Mouse (Mus musculus) frontal cortex, adult 2 months (tissue): Measurements from ENCODE around the gene Kirrel3. TPM values are rescaled to one million over a fixed set of nuclear protein-coding genes. Genes with fewer than 3 reads are reported as not detected.

Source experiments
- DNase-seq, 2 experiments: peaks; one replicate each; pipeline ENCODE4 v3.0.0; 2022; ENCODE audit warnings: low spot score in 1 of 2; ENCODE audit errors: extremely low spot score in 1 of 2
- polyA plus RNA-seq: library from polyadenylated mRNA; depleted of rRNA; stranded (reverse); fragments of >200 nt; gene quantifications from 2 replicates; pipeline ENCODE4 v1.2.3, GENCODE M21; 2012

Kirrel3 gene
- polyA plus RNA-seq, 1 experiment = 38.4 TPM

- DNase-seq = no peak
Observed at GRCm38 (mm10) chr9:34871316-34871966, 385.7 kb downstream of the Kirrel3 start.

DNA sequence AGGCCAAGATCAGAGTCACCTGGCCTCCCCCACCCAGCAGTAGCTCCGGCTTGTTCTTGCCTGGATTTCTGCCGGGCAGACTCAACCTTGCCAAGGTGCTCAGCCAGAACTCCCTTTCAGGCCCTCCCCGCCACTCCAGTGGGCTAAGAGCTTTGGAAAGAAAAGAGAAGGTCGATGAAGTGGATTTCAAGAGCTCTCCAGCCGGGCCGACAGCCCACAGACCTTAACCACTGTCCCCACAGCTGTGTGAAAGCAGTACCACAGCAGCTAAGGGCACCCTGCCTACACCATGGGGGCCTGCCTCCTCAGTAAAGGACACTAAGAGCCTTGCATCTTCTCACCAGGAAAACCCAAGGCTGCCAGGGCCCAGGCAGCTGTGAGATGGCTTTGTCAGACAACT, 389.5 kb downstream of the Kirrel3 start:
- no peak for DNase-seq

DNA sequence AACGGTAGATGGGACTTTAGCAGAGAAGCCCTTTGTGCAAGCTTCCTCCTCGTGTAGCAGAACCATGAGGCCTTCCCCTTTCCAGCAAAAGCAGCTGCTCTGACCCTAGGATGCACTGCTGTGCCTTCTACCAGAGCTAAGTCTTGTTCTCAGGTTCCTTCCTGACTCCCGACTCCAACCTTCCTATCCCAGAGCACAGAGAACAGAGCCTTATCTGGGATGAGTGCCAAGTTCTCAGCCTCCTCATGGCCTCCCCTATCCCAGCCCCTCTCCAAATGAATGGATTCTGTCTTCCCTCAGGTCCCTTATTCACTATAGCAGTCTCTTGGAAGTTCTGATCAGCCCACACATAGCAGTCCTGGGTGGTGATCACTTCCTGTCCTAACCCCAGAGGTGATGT, 391.5 kb downstream of the Kirrel3 start:
- no peak for DNase-seq

DNA sequence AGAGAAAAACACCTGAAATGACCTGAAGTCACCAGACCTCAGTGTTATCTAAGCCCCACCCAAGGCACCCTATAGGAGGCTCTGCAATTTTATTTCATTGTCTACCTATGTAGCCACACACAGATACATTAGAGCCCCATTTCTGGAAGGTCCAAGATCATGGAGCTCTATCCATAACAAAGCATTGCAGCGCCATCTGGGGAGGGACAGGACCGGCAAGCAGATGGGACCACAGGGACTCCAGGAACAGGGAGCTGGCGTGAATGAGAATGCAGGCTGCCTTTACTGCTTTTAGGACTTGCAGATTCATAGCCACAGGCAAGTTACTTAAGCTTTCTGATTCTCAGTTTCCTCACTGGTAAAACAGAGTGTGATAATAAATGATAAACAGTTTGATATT, 392.1 kb downstream of the Kirrel3 start:
- no peak for DNase-seq

- DNase-seq = no peak
Observed at GRCm38 (mm10) chr9:34881750-34882149, 396.1 kb downstream of the Kirrel3 start.

GRCm38 (mm10) chr9:34882211-34882610, 396.5 kb downstream of the Kirrel3 start:
- DNase-seq = no peak

GRCm38 (mm10) chr9:34883122-34883521, 397.4 kb downstream of the Kirrel3 start:
- no peak for DNase-seq

GRCm38 (mm10) chr9:34884325-34884724, 398.6 kb downstream of the Kirrel3 start:
- DNase-seq = no peak

DNA sequence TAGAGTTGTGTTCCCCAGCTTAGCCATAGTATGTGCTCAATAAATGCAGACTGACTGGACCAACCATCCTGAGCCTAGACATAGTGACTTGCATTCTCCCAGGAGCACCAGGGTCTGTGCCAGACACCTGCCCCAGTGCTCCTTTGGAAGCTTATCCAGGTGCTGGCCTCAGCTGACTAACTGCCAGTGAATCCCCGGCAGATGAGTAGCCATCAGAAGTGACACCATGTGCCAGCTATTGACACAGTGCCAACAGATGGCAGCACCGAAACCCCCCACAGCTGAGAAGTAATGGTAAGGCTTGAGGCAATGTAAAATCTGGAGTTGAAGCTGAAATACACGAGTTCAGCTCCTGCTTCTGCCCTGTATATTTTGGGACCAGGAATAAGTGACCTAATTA, 399.2 kb downstream of the Kirrel3 start:
- DNase-seq = no peak

GRCm38 (mm10) chr9:34886746-34887145, 401.1 kb downstream of the Kirrel3 start:
- peak in 1 of 2 experiments; percentile 32 for DNase-seq

DNA sequence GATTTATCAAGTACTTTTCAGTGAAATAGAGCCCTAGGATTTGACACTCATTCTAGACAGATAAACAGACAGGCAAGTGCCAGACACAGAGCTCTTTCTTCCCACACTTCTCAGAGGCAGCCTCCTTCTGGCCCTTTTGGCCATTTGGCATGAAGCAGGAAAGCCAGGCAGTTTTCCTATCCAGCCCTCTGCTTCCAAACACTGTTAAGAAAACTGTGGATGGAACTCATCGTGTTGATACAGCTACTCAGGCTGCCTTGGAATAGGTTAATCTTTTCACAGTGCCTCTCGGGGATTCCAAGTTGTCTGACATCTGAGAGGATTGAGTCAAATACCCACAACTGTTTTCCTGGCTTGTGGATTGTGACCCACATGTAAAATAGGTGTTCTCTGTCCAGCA, 401.5 kb downstream of the Kirrel3 start:
- peak in 1 of 2 experiments; percentile 26 for DNase-seq

- no peak for DNase-seq
Observed at GRCm38 (mm10) chr9:34888298-34888697, 402.6 kb downstream of the Kirrel3 start.

GRCm38 (mm10) chr9:34901216-34901615, 415.5 kb downstream of the Kirrel3 start:
- no peak for DNase-seq

DNA sequence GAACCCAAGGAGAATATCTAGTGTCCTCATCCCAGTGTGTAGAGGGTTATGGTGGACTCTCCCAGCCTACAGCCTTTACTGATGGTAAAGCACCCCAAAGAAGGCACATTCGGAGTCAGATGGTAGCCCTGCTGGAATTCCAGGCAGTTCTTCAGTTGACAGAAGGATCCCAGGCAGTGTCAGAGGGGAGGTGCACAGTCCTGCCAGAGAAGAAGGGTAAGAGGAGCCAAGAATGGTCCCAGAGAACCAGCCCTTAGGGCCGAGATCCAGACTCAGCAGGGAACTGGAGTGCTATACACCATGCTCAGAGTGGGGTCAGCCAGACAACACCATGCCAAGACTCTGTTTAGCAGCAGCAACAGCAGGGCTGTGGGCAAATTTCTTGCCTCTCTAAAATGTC, 416.2 kb downstream of the Kirrel3 start:
- DNase-seq = no peak

GRCm38 (mm10) chr9:34905164-34905563, 419.5 kb downstream of the Kirrel3 start:
- DNase-seq = no peak

DNA sequence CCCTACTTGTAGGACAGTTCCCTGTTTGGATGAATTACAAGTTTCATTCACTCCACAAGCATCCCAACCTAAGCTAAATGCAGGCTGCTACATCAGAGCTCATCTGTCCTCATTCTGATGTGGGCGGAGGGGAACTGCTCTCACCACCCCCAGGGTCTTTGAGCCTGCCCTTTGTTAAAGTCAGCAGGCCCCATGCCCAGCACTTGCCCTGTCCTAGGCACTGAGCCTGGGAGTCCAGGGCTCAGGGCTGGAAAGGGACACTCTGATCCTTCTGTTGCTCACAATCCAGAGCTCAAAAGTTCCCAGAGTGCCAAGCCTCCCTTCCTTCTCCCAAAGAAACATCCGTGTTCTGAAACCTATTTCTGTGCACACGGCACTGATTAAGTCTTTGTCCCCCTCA, 422.3 kb downstream of the Kirrel3 start:
- DNase-seq = no peak

DNA sequence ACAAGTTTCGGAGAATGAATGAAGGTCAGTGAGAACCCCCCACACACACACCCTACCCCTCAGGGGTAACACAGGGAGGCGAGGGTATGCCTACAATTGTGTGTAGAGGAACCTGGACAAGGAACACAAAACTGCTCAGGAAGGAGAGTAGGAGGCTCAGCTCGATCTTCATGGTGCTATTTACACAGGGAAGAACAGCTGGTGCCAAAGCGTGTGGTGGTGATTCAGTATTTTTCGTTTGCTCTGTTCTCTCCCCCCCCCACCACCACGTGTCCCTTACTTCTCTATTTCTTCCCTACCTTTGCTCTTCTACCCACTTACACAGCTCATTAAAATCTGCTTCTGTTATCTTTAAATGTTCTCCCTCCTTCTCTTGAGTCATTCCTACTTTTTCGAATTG, 426.1 kb downstream of the Kirrel3 start:
- peak; percentile 45 to 73 for DNase-seq

DNA sequence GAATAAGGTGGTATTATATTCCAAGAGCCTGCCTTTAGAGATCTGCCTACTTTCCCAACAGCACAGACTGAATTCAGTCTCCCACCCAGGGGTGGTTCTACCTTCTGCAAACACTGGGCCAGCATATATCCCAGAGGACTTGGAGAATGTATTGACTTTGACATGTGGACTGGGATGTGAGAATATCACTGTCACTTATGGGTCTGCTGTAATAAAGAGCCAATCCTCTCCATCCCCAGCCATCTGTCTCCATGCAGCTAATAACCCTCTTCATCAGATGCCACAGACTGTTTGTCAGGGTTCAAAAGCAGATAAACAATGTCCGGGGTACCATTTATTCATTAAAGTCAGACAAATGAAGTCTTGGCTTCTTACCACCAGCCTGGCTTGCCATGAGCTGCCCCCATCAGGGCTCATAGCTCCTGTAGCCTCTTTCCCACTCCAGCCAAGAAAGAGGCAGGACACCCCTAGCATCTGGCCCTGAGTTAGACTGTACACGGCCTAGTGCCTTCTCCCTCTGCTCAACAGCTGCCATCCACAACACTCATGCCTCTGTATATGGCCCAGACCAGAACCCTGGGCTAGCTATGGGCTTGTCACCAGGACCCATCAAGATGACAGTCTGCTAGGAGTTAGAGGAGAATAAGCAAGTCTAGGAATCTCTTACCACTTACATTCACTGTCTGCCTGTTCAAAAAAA, 426.7 kb downstream of the Kirrel3 start:
- no peak for DNase-seq

DNA sequence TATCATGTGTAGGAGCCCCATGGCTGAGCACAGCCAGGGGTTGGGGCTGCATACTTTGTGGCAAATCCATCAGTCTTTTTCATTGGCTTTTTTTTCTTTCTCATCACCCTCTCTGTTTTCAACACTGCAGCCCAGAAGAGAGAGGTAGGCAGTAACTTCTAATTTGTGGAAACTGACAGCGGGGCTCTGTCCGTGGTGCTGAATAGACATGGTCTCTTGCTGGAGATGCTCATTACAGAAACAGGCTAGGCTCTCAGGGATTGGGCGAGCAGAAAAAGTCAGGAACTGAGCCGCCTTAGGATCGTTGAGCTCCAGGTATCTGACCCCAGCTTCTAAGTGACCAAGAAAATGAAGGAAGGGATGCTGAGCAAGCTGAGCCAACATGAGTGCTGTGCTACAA, 427.3 kb downstream of the Kirrel3 start:
- DNase-seq = no peak

DNA sequence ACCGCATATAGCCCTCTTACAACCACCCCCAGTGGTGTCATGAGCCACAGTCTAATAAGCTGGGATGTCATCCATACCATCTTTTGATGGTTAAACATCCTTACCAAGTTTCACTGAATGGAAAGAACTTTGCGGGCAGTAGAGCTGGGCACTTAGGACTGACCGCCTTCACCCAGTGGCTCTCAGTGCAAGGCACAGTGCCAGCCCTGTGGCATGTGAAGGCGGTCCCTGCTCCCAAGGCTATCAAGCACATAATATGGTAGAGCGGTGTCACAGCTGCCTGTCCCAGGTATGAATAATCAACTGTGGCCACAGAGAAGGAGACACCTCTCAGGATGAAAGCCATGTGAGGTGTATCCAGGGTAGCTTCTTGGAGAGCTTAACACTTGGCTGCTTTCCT, 433.3 kb downstream of the Kirrel3 start:
- DNase-seq = no peak

DNA sequence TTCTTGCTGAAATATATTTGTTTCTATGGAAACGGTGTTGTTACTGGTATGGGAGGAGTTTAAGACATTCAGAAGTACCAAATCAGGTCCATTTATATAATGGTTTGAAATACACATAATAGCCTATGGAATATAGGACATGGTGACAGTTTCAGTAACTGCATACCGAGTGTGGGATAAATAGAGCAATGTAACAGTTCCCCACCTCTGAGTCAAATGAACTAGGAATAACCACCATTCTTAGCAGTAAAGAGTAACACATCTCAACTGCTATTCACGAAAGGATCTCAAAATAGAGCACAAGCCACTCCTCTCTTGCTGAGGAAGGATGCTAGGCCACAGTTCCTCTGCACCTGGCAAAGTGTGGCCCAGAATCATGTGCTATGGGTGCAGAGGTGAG, 434.4 kb downstream of the Kirrel3 start:
- peak; percentile 31 to 54 for DNase-seq

GRCm38 (mm10) chr9:34921941-34922340, 436.2 kb downstream of the Kirrel3 start:
- no peak for DNase-seq
